Mouse (Mus musculus): ENCODE measurements around the gene Ccdc15. TPM values are rescaled to one million over a fixed set of nuclear protein-coding genes. Genes with fewer than 3 reads are reported as not detected.

Gene Ccdc15
- 18.6 and 24.2 TPM in 2 replicates for total RNA-seq (2017)

GRCm38 (mm10) chr9:37347988-37348642 lies at the start of gene Ccdc15:
Gene Ccdc15 (minus strand): TSS chr9:37348432.
- ATAC-seq (replicated peaks; ENCODE audit: low read depth, poor library complexity, severe bottlenecking), result peak; percentile 96

GRCm38 (mm10) chr9:37393482-37394131 lies 45.4 kb upstream of the Ccdc15 start:
- ATAC-seq (replicated peaks; ENCODE audit: low read depth, poor library complexity, severe bottlenecking), result no peak

GRCm38 (mm10) chr9:37392071-37392470 lies 43.8 kb upstream of the Ccdc15 start:
- ATAC-seq (replicated peaks; ENCODE audit: low read depth, poor library complexity, severe bottlenecking), result no peak

GRCm38 (mm10) chr9:37390891-37391290 lies 42.7 kb upstream of the Ccdc15 start:
- ATAC-seq (replicated peaks; ENCODE audit: low read depth, poor library complexity, severe bottlenecking), result no peak

DNA sequence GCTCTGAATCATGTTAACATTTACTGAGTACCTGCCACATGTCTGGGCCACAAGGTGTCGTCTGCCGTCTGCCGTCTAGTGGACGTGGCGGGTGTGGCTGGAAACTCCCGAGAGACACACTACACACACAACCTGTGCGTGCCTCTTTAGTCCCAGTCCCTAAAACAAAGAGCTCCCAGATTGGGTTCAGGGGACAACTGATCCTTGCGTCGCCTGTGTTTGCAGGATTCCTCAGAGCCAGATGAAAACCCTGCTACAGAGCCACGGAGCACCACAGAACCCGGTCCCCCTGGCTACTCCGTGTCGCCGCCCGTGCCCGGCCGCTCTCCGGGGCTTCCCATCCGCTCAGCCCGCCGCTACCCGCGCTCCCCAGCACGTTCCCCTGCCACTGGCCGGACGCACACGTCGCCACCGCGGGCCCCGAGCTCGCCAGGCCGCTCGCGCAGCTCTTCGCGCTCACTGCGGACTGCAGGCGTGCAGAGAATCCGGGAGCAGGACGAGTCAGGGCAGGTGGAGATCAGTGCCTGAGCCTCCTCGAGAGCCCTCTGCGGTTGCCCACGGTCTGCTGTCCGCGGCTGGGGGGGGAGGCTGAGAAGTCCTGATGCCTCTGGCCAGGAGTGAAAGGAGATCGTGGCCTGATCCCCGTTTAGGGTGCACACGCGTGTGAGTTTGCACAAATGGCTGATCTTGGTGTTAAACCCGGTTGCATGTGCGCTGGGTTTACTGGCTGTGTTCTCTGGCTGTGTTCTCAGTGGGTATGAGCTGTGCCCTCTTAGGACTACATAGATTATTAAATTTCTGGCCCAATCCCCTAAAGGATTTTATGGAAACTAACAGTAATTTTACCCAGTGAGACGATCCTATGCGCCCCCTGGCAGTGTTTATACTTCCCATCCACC lies 36.3 kb upstream of the Ccdc15 start:
- ATAC-seq (replicated peaks; ENCODE audit: low read depth, poor library complexity, severe bottlenecking), result peak; percentile 75

GRCm38 (mm10) chr9:37383161-37383560 lies 34.9 kb upstream of the Ccdc15 start:
- ATAC-seq (replicated peaks; ENCODE audit: low read depth, poor library complexity, severe bottlenecking), result no peak

DNA sequence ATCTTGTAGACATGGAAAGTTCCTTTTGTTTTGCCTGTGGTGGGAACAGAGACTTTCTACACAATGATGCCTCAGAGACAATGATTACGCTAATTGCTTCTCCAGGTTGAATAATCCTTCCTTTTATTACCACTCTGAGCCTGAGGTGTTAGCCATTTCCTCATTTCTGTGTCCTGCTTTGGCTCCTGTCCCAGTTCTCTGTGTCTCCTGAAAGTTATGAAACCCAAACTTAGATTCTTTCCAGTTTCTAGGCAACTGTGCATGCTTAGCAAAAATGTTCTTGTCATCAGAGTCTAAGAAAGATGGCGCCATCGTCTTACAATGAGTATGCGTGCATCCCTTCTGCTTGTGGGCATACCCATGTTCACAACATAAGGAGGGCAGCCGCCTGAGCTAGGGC lies 27.5 kb upstream of the Ccdc15 start:
- 0 out of 2 replicates have a peak, but pooled peaks have one; percentile 22 for ATAC-seq (replicated peaks; ENCODE audit: low read depth, poor library complexity, severe bottlenecking)

DNA sequence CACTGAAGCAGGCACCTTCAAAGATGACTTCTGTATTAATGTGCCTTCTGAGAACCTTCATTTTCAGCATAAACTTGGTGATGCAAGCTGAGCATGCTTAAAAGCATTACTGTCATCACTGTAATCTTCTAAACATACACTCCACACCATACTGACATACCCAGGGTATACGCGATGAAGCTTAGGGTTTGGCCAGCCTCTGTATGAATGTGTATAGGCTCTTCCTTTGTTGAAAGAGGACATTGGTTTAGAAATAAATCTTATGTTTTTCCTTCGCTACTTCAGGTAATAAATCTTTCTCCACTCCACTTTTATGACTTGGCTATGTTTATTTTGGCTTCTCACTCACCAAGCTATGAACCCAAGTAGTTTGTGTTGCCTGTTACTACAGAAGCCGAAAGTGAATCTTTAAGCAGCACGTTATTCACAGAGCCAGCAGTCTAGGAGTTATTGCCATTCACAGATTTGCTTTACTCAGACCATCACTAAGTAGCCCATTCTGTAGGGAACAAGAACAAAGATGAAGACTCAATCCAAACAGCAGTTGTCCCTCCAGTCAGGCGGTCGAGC lies 23.1 kb upstream of the Ccdc15 start:
- ATAC-seq (replicated peaks; ENCODE audit: low read depth, poor library complexity, severe bottlenecking), result no peak

GRCm38 (mm10) chr9:37368860-37369259 lies 20.6 kb upstream of the Ccdc15 start:
- no peak for ATAC-seq (replicated peaks; ENCODE audit: low read depth, poor library complexity, severe bottlenecking)

DNA sequence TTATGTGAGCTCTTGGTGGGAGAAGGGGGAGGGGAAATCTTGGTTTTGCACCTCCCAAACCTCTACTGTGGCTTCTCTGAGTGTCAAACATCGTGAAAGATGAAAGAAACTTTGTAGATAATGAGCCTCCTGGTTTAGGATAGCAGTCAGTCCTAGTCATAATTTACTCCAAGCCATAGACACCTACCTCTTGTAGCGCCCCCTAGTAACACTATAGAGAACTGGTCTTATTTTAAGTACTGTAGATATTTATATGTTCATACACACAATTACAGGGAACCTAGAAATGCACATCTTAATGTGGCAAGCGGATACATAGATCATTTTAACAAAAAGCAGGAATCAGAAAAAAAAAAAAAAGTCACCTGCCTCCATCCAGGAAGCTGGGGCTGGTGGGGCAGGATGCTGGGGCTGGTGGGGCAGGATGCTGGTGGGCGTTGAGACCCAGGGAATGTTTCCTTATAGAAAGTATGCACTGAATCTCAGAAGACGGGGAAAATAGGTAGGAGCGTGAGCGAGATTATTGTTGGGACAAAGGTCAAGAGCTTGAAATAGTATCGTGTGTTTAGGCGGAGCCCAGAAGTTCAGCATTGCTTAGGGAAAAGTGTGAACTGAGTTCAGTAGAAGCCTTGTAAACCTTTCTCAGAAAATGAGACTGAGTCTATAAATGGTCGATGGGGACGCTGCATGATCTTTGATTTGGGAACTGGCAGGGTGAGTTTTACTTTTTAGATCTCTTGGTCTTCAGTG lies 20.0 kb upstream of the Ccdc15 start:
- ATAC-seq (replicated peaks; ENCODE audit: low read depth, poor library complexity, severe bottlenecking), result no peak

GRCm38 (mm10) chr9:37367301-37368080 lies 19.3 kb upstream of the Ccdc15 start, which contains the start of gene Hepacam:
Gene Hepacam (plus strand): TSS chr9:37367351.
- ATAC-seq (replicated peaks; ENCODE audit: low read depth, poor library complexity, severe bottlenecking), result no peak

DNA sequence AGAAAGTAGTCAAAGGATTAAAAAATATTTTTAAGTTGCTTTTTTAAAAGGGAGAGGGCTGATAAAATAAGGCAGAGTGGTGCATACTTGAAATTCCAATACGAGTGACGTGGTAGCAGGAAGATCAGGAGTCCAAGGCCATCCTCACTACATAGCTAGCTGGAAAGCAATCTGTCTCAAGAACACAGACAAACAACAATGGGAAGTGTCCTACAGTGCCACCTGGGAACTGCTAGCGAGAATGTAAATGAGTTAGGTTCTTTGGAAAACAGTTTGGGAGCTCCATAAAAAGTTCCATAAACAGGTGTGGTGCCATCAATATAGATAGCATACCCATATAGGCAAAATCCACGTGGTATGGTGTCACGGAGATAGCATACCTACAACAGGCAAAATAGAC lies 17.5 kb upstream of the Ccdc15 start:
- ATAC-seq (replicated peaks; ENCODE audit: low read depth, poor library complexity, severe bottlenecking), result no peak

GRCm38 (mm10) chr9:37364392-37364791 lies 16.2 kb upstream of the Ccdc15 start:
- no peak for ATAC-seq (replicated peaks; ENCODE audit: low read depth, poor library complexity, severe bottlenecking)

- no peak for ATAC-seq (replicated peaks; ENCODE audit: low read depth, poor library complexity, severe bottlenecking)
Measured at GRCm38 (mm10) chr9:37363551-37363950, 15.3 kb upstream of the Ccdc15 start.

DNA sequence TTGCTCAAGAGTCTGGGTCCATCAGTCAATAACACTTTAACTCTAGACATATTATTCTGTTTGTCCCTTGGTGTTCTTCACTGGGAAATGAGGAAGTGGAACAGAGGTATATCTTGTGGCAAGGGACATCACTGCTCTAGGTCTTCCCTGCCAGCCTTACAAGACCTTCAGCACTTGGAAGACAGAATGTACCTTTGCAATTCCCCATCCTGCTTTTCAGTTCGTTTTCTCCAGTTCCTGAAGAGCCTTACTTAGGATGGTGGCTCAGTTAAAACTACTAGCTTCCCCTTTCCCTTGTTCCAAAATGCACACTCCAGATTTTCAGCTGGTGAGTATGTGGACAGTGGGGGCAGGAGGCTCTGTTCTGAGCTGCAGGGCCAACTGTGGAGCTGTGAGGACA lies 14.6 kb upstream of the Ccdc15 start:
- no peak for ATAC-seq (replicated peaks; ENCODE audit: low read depth, poor library complexity, severe bottlenecking)

- ATAC-seq (replicated peaks; ENCODE audit: low read depth, poor library complexity, severe bottlenecking), result no peak
Measured at GRCm38 (mm10) chr9:37362084-37362483, 13.9 kb upstream of the Ccdc15 start.

DNA sequence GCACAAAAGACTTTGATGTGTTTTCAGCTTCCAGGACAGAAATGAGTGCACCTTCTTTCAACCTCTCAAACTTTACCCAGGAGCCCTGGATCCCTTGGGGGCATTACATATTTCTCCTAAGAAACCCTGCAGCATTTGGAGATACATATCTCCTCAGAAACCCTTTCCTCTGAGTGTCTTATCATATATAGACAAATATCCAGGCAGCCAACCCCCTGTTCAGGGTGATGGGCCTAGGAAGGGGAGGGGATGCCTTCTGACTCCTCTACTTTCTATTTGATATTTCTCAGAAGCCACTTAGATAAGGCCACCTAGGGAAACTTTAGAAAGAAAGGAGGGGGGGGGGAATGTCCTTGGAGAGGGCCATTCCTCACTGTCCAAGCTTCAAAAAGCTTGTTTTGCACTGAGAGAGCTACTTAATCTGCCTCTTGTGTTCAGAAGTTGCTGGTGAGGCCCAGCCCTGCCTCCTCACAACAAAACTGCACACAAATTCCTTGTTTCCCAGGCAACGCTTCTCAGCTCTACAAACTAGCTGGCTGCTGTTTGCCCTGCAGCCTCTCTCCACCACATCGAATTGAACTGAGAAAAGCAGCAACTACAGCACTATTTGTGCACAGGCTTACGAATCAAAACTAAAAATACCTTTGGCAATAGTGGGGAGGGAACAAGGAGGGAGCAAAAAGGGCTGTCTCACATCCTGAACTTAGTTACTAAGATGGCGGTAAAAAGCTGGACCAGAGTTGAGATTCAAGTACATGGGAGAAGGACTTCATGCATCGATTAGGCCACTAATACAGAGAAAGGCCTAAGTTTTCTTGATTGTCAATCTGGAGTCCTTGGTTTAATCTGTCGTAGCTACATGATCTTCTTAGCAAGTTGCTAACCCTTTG lies 11.3 kb upstream of the Ccdc15 start:
- no peak for ATAC-seq (replicated peaks; ENCODE audit: low read depth, poor library complexity, severe bottlenecking)

GRCm38 (mm10) chr9:37358713-37359330 lies 10.6 kb upstream of the Ccdc15 start:
- no peak for ATAC-seq (replicated peaks; ENCODE audit: low read depth, poor library complexity, severe bottlenecking)

All from common myeloid progenitor, adult 5-6 weeks (primary cell).